ENCODE assay signal across 18 mouse cellular contexts in the genomic region with DNA sequence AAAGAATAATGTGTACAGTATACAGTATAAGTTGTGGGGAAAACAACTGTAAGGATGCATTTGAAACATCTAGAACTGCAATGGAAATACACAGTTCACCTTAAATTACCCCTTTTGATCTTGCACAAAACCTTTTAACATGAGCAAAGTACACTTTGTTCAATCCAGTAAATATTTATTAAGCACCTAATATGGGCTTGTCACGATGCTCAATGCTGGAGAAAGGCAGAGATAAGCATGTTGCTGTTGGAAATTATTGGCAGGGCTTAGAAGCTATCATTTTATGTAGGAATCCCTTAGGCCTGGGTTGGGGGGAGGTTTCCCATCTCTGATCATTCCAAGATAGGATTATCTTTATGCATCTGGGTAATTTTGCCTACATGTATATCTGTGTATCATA. TPM values are rescaled to one million over a fixed set of nuclear protein-coding genes. Genes with fewer than 3 reads are reported as not detected.
"Had no signal": no experiment of that assay in that cellular context is flagged by ENCODE, and none has a peak within 500 bp of the region (broad histone marks: within the 10 kb centered on the region; RNA-seq: fewer than 3 reads in every experiment).

No protein-coding gene starts in this region.

- DNase-seq: retina, postnatal 1 day; right cerebral cortex, adult 18-20 months; right cerebral cortex, postnatal 14 days; right cerebral cortex, postnatal 25 days; right cerebral cortex, postnatal 4 days; spleen, adult 18-20 months; thymus, adult 18-20 months; thymus, adult 2 months; thymus, postnatal 14 days; thymus, postnatal 25 days; thymus, postnatal 36 days; thymus, postnatal 4 days had no signal

- H3K4me2 ChIP-seq: neural tube, embryonic 13.5 days; neural tube, embryonic 15.5 days; stomach, embryonic 15.5 days had no signal

- H3K4me3 ChIP-seq: neural tube, embryonic 13.5 days; neural tube, embryonic 15.5 days; stomach, embryonic 15.5 days had no signal

- H3K36me3 ChIP-seq: neural tube, embryonic 13.5 days; neural tube, embryonic 15.5 days; stomach, embryonic 15.5 days had no signal

- H3K9ac ChIP-seq: neural tube, embryonic 13.5 days; neural tube, embryonic 15.5 days; stomach, embryonic 15.5 days had no signal

- H3K27ac ChIP-seq: neural tube, embryonic 13.5 days; neural tube, embryonic 15.5 days; stomach, embryonic 15.5 days; stomach, postnatal 0 days had no signal

- H3K9me3 ChIP-seq: neural tube, embryonic 13.5 days; neural tube, embryonic 15.5 days; stomach, embryonic 15.5 days had no signal

- H3K27me3 ChIP-seq: neural tube, embryonic 13.5 days; neural tube, embryonic 15.5 days; stomach, embryonic 15.5 days had no signal

- H3K4me1 ChIP-seq: neural tube, embryonic 13.5 days; neural tube, embryonic 15.5 days; stomach, embryonic 15.5 days had no signal

RNA-seq across cellular contexts. Expression of gene Me1, which starts 11.7 kb away (rescaled TPM):
- total RNA-seq: neutrophil, adult 5-6 weeks had no signal

RNA-seq across cellular contexts. Expression of gene Prss35, which starts 36.0 kb away (rescaled TPM):
- total RNA-seq: neutrophil, adult 5-6 weeks had no signal
- polyA plus RNA-seq: small intestine, adult 2 months had no signal
